Mouse (Mus musculus) hindbrain, embryonic 15.5 days (tissue): ENCODE data around the gene Sbk3. TPM values are rescaled to one million over a fixed set of nuclear protein-coding genes. Genes with fewer than 3 reads are reported as not detected.

Source experiments
- ATAC-seq: fragments of 200-750 bp; cut with Nextera tagmentation; 2 replicates; pipeline ENCODE4 v1.8.0; 2017; ENCODE audit warnings: low read depth, moderate number of reproducible peaks, moderate TSS enrichment; ENCODE audit not compliant: low FRiP score
- H3K27ac ChIP-seq: fragments of 300-500 bp; sonication (generic); replicated peaks from 2 replicates; pipeline ENCODE4 v1.5.1; 2015; ENCODE audit warnings: mild to moderate bottlenecking, inconsistent platforms
- H3K27me3 ChIP-seq: fragments of 300-500 bp; sonication (generic); 2 replicates; pipeline ENCODE4 v1.6.1; 2015; ENCODE audit warnings: control low read depth, inconsistent platforms
- H3K36me3 ChIP-seq: fragments of 300-500 bp; sonication (generic); 2 replicates; pipeline ENCODE4 v1.6.1; 2015; ENCODE audit warnings: control low read depth, inconsistent platforms
- H3K4me1 ChIP-seq: fragments of 300-500 bp; sonication (generic); replicated peaks from 2 replicates; pipeline ENCODE4 v1.6.1; 2015; ENCODE audit warnings: control low read depth, inconsistent platforms
- H3K4me2 ChIP-seq: fragments of 300-500 bp; sonication (generic); 2 replicates; pipeline ENCODE4 v1.6.1; 2015; ENCODE audit warnings: moderate library complexity, mild to moderate bottlenecking, inconsistent platforms
- H3K4me3 ChIP-seq: fragments of 300-500 bp; sonication (generic); 2 replicates; pipeline ENCODE4 v1.5.1; 2015; ENCODE audit warnings: mild to moderate bottlenecking, inconsistent platforms
- H3K9ac ChIP-seq: fragments of 300-500 bp; sonication (generic); 2 replicates; pipeline ENCODE4 v1.6.1; 2015; ENCODE audit warnings: inconsistent platforms
- H3K9me3 ChIP-seq: fragments of 300-500 bp; sonication (generic); 2 replicates; pipeline ENCODE4 v1.6.1; 2016; ENCODE audit warnings: control low read depth, inconsistent platforms
- WGBS: fragments of 180-500 bp; shearing (Covaris S2); methylation state at CpG from one replicate; pipeline ENCODE4 v1.1.7; 2015; 5-methylcytosine and 5-hydroxymethylcytosine counted together
- polyA plus RNA-seq: library from polyadenylated mRNA; unstranded; fragments of >200 nt; fragmentation: Nextera tagmentation; extraction: Ambion mirVana; gene quantifications from 2 replicates; pipeline ENCODE4 v1.2.1, GENCODE M21; 2015

The Sbk3 gene
- polyA plus RNA-seq, 1 experiment from 2014 or later, result 0.49 TPM

- WGBS, result 22% methylated on average over 3 of the region's 4 CpGs
- no peak overlapping the region for H3K4me3 ChIP-seq
- H3K9me3 ChIP-seq, result no peaks in the 10 kb centered on the region
- H3K4me2 ChIP-seq, result peak overlapping the region; percentile 96; the same call in 1 of the 2 replicates
- H3K27ac ChIP-seq, result peak overlapping the region; percentile 55
- H3K36me3 ChIP-seq, result peaks cover 10% of the 10 kb centered on the region; the same call in 1 of the 2 replicates
- no peak overlapping the region for H3K9ac ChIP-seq
- peaks cover 53% of the 10 kb centered on the region for H3K4me1 ChIP-seq
- no peaks in the 10 kb centered on the region for H3K27me3 ChIP-seq
- no peak for ATAC-seq
These were observed 46.1 kb downstream of the Sbk3 start for GRCm38 (mm10) chr7:4924891-4925301.

- 4% methylated on average over 4 of the region's 4 CpGs for WGBS
- Histone ChIP-seq H3K4me3 (peak overlapping the region; percentile 42), H3K9me3 (no peaks in the 10 kb centered on the region), H3K4me1 (peaks cover 53% of the 10 kb centered on the region), H3K9ac (peak overlapping the region; percentile 57), H3K4me2 (peak overlapping the region; percentile 96), H3K36me3 (peaks cover 14% of the 10 kb centered on the region; the same call in 1 of the 2 replicates), H3K27me3 (no peaks in the 10 kb centered on the region), H3K27ac (peak overlapping the region; percentile 99)
- no peak for ATAC-seq
These were observed 46.5 kb downstream of the Sbk3 start for GRCm38 (mm10) chr7:4924483-4924882.

- peak overlapping the region; percentile 42 for H3K4me3 ChIP-seq
- WGBS, result 2% methylated on average over 37 of the region's 37 CpGs
- H3K27ac ChIP-seq, result peak overlapping the region; percentile 99
- H3K4me2 ChIP-seq, result peak overlapping the region; percentile 96
- H3K27me3 ChIP-seq, result no peaks in the 10 kb centered on the region
- H3K36me3 ChIP-seq, result peaks cover 21% of the 10 kb centered on the region; the same call in 1 of the 2 replicates
- H3K9ac ChIP-seq, result peak overlapping the region; percentile 57
- H3K9me3 ChIP-seq, result no peaks in the 10 kb centered on the region
- 0 out of 2 replicates have a peak, but pooled peaks have one; percentile 1 for ATAC-seq
- H3K4me1 ChIP-seq, result peaks cover 53% of the 10 kb centered on the region
These were observed 47.2 kb downstream of the Sbk3 start for GRCm38 (mm10) chr7:4923586-4924364.

- H3K36me3 ChIP-seq, result peaks cover 23% of the 10 kb centered on the region; the same call in 1 of the 2 replicates
- under 1% methylated on average over 14 of the region's 14 CpGs for WGBS
- H3K4me2 ChIP-seq, result peak overlapping the region; percentile 96
- H3K9me3 ChIP-seq, result no peaks in the 10 kb centered on the region
- peak; percentile 50 for ATAC-seq
- H3K9ac ChIP-seq, result peak overlapping the region; percentile 57
- H3K4me3 ChIP-seq, result peak overlapping the region; percentile 42
- no peaks in the 10 kb centered on the region for H3K27me3 ChIP-seq
- peaks cover 53% of the 10 kb centered on the region for H3K4me1 ChIP-seq
- H3K27ac ChIP-seq, result peak overlapping the region; percentile 99
These were observed 47.9 kb downstream of the Sbk3 start for GRCm38 (mm10) chr7:4922931-4923565.

GRCm38 (mm10) chr7:4922508-4922907, 48.5 kb downstream of the Sbk3 start:
- Histone ChIP-seq H3K27ac (peak overlapping the region; percentile 99), H3K9ac (peak overlapping the region; percentile 57), H3K36me3 (peaks cover 23% of the 10 kb centered on the region; the same call in 1 of the 2 replicates), H3K4me1 (peaks cover 53% of the 10 kb centered on the region), H3K4me2 (peak overlapping the region; percentile 96), H3K27me3 (no peaks in the 10 kb centered on the region), H3K4me3 (peak overlapping the region; percentile 42), H3K9me3 (no peaks in the 10 kb centered on the region)
- peak; percentile 84 for ATAC-seq
- 0% methylated on average over 14 of the region's 14 CpGs for WGBS

- H3K27me3 ChIP-seq, result no peaks in the 10 kb centered on the region
- H3K9me3 ChIP-seq, result no peaks in the 10 kb centered on the region
- H3K4me1 ChIP-seq, result peaks cover 57% of the 10 kb centered on the region
- H3K9ac ChIP-seq, result peak within 1 kb of the TSS; percentile 57
- peak within 1 kb of the TSS; percentile 99 for H3K27ac ChIP-seq
- peak within 1 kb of the TSS; percentile 42 for H3K4me3 ChIP-seq
- H3K36me3 ChIP-seq, result peaks cover 23% of the 10 kb centered on the region; the same call in 1 of the 2 replicates
- peak within 1 kb of the TSS; percentile 96 for H3K4me2 ChIP-seq
- WGBS, result 29% methylated on average over 8 of the region's 8 CpGs
- ATAC-seq, result 0 out of 2 replicates have a peak, but pooled peaks have one; percentile 2
These were observed 49.0 kb downstream of the Sbk3 start, which contains the start of gene Nat14 for GRCm38 (mm10) chr7:4921824-4922482. TSS of gene Nat14 (plus strand) at chr7:4922028.

GRCm38 (mm10) chr7:4920976-4921823, 49.8 kb downstream of the Sbk3 start:
- H3K4me1 ChIP-seq, result peaks cover 63% of the 10 kb centered on the region
- 58% methylated on average over 23 of the region's 23 CpGs for WGBS
- H3K27ac ChIP-seq, result peak overlapping the region; percentile 99
- no peaks in the 10 kb centered on the region for H3K27me3 ChIP-seq
- peak overlapping the region; percentile 96 for H3K4me2 ChIP-seq
- H3K4me3 ChIP-seq, result no peak overlapping the region
- H3K9ac ChIP-seq, result peak overlapping the region; percentile 57; the same call in 1 of the 2 replicates
- H3K36me3 ChIP-seq, result peaks cover 23% of the 10 kb centered on the region; the same call in 1 of the 2 replicates
- no peaks in the 10 kb centered on the region for H3K9me3 ChIP-seq
- ATAC-seq, result no peak

- WGBS, result 93% methylated on average over 19 of the region's 19 CpGs
- Histone ChIP-seq H3K4me3 (no peak overlapping the region), H3K4me1 (peaks cover 57% of the 10 kb centered on the region), H3K27ac (peak overlapping the region; percentile 12; the same call in 1 of the 2 replicates), H3K4me2 (no peak overlapping the region), H3K9me3 (no peaks in the 10 kb centered on the region), H3K9ac (no peak overlapping the region), H3K36me3 (peaks cover 23% of the 10 kb centered on the region; the same call in 1 of the 2 replicates), H3K27me3 (no peaks in the 10 kb centered on the region)
- ATAC-seq, result no peak
These were observed 50.5 kb downstream of the Sbk3 start for GRCm38 (mm10) chr7:4920496-4920895.

GRCm38 (mm10) chr7:4919971-4920370, 51.0 kb downstream of the Sbk3 start:
- 0 out of 2 replicates have a peak overlapping the region, but pooled peaks have one; percentile 12 for H3K27ac ChIP-seq
- peaks cover 52% of the 10 kb centered on the region for H3K4me1 ChIP-seq
- no peak overlapping the region for H3K4me3 ChIP-seq
- no peak for ATAC-seq
- H3K36me3 ChIP-seq, result peaks cover 23% of the 10 kb centered on the region; the same call in 1 of the 2 replicates
- H3K27me3 ChIP-seq, result no peaks in the 10 kb centered on the region
- H3K9ac ChIP-seq, result no peak overlapping the region
- H3K4me2 ChIP-seq, result no peak overlapping the region
- WGBS, result 92% methylated on average over 21 of the region's 21 CpGs
- no peaks in the 10 kb centered on the region for H3K9me3 ChIP-seq

GRCm38 (mm10) chr7:4919096-4919495, 51.9 kb downstream of the Sbk3 start:
- H3K4me2 ChIP-seq, result no peak overlapping the region
- peaks cover 47% of the 10 kb centered on the region for H3K4me1 ChIP-seq
- no peak overlapping the region for H3K9ac ChIP-seq
- no peak overlapping the region for H3K27ac ChIP-seq
- H3K36me3 ChIP-seq, result peaks cover 23% of the 10 kb centered on the region; the same call in 1 of the 2 replicates
- ATAC-seq, result no peak
- H3K9me3 ChIP-seq, result no peaks in the 10 kb centered on the region
- no peaks in the 10 kb centered on the region for H3K27me3 ChIP-seq
- WGBS, result 92% methylated on average over 17 of the region's 21 CpGs
- H3K4me3 ChIP-seq, result no peak overlapping the region

- H3K36me3 ChIP-seq, result peaks cover 23% of the 10 kb centered on the region; the same call in 1 of the 2 replicates
- no peak overlapping the region for H3K9ac ChIP-seq
- H3K4me2 ChIP-seq, result no peak overlapping the region
- peaks cover 43% of the 10 kb centered on the region for H3K4me1 ChIP-seq
- no peaks in the 10 kb centered on the region for H3K9me3 ChIP-seq
- no peak for ATAC-seq
- H3K4me3 ChIP-seq, result no peak overlapping the region
- H3K27ac ChIP-seq, result no peak overlapping the region
- WGBS, result 95% methylated on average over 15 of the region's 15 CpGs
- no peaks in the 10 kb centered on the region for H3K27me3 ChIP-seq
These were observed 52.3 kb downstream of the Sbk3 start for GRCm38 (mm10) chr7:4918681-4919080.
